ENCODE assay signal across 13 mouse cellular contexts in genomic region chr2:30629038-30629761, GRCm38 (mm10). TPM values are rescaled to one million over a fixed set of nuclear protein-coding genes. Genes with fewer than 3 reads are reported as not detected.
DNase-seq lines count a peak whose midpoint lies in the region; ATAC-seq and TF ChIP-seq lines count a peak whose summit lies in the region.
"Had no signal": no experiment of that assay in that cellular context is flagged by ENCODE, and none has a peak within 500 bp of the region (broad histone marks: within the 10 kb centered on the region; RNA-seq: fewer than 3 reads in every experiment).

No protein-coding gene starts in this region.

- H3K4me2 ChIP-seq in embryonic facial prominence, embryonic 12.5 days (replicated peaks): no peak overlapping the region
- no peak overlapping the region for H3K4me2 ChIP-seq in hindbrain, embryonic 15.5 days
- no peak overlapping the region; the same call in 1 of the 2 replicates for H3K4me2 ChIP-seq in neural tube, embryonic 14.5 days (ENCODE audit: low read depth, low read length)
- H3K4me2 ChIP-seq: heart, embryonic 11.5 days had no signal

- DNase-seq in layer of hippocampus, adult 2 months (ENCODE audit: low spot score in 2 of 2): no peak
- no peak for DNase-seq in layer of hippocampus, adult 8-10 months (ENCODE audit: low spot score in 2 of 2)
- DNase-seq in left cerebral cortex, adult 11 months (ENCODE audit: low spot score): no peak
- no peak for DNase-seq in gastrocnemius, adult 2 months
- DNase-seq: cerebellum, postnatal 10 days; kidney, adult 18-20 months; right cerebral cortex, postnatal 25 days had no signal

- no peak for TF ChIP-seq CTCF in layer of hippocampus, adult 2 months (conservative IDR thresholded peaks at IDR 0.05)
- TF ChIP-seq CTCF in gastrocnemius, adult 2 months (IDR thresholded peaks at IDR 0.05): no peak

- H3K36me3 ChIP-seq in embryonic facial prominence, embryonic 12.5 days: no peaks in the 10 kb centered on the region
- H3K36me3 ChIP-seq in hindbrain, embryonic 15.5 days: no peaks in the 10 kb centered on the region
- no peaks in the 10 kb centered on the region for H3K36me3 ChIP-seq in neural tube, embryonic 14.5 days (ENCODE audit: control insufficient read depth, insufficient read depth, low read length)

- WGBS in embryonic facial prominence, embryonic 12.5 days: 58% methylated on average over 14 of the region's 14 CpGs
- WGBS in hindbrain, embryonic 15.5 days: 38% methylated on average over 14 of the region's 14 CpGs
- WGBS in neural tube, embryonic 14.5 days: 32% methylated on average over 14 of the region's 14 CpGs

- H3K9ac ChIP-seq in embryonic facial prominence, embryonic 12.5 days: no peak overlapping the region
- no peak overlapping the region for H3K9ac ChIP-seq in hindbrain, embryonic 15.5 days
- H3K9ac ChIP-seq in neural tube, embryonic 14.5 days (replicated peaks; ENCODE audit: low read depth, low read length): 0 out of 2 replicates have a peak overlapping the region, but pooled peaks have one; percentile 16

- no peaks in the 10 kb centered on the region for H3K27me3 ChIP-seq in embryonic facial prominence, embryonic 12.5 days
- no peaks in the 10 kb centered on the region for H3K27me3 ChIP-seq in hindbrain, embryonic 15.5 days
- no peaks in the 10 kb centered on the region for H3K27me3 ChIP-seq in neural tube, embryonic 14.5 days (ENCODE audit: control insufficient read depth, insufficient read depth, low read length)

- H3K9me3 ChIP-seq in embryonic facial prominence, embryonic 12.5 days: no peaks in the 10 kb centered on the region
- H3K9me3 ChIP-seq in hindbrain, embryonic 15.5 days: no peaks in the 10 kb centered on the region
- H3K9me3 ChIP-seq in neural tube, embryonic 14.5 days (ENCODE audit: control insufficient read depth, low read length): no peaks in the 10 kb centered on the region

- no peaks in the 10 kb centered on the region; the same call in 1 of the 2 replicates for H3K4me1 ChIP-seq in embryonic facial prominence, embryonic 12.5 days
- peaks cover 26% of the 10 kb centered on the region for H3K4me1 ChIP-seq in hindbrain, embryonic 15.5 days (replicated peaks)
- peaks cover 17% of the 10 kb centered on the region; the same call in 1 of the 2 replicates for H3K4me1 ChIP-seq in neural tube, embryonic 14.5 days (ENCODE audit: control insufficient read depth, insufficient read depth, low read length)

- peak overlapping the region; percentile 47 for H3K27ac ChIP-seq in layer of hippocampus, adult 2 months
- peak overlapping the region; percentile 12; the same call in 1 of the 2 replicates for H3K27ac ChIP-seq in embryonic facial prominence, embryonic 12.5 days
- peak overlapping the region; percentile 89 for H3K27ac ChIP-seq in hindbrain, embryonic 15.5 days (replicated peaks)
- H3K27ac ChIP-seq in neural tube, embryonic 14.5 days (ENCODE audit: low read depth, low read length): peak overlapping the region; percentile 88
- H3K27ac ChIP-seq in gastrocnemius, adult 2 months: no peak overlapping the region

- no peak for ATAC-seq in embryonic facial prominence, embryonic 12.5 days (ENCODE audit: insufficient number of reproducible peaks, insufficient read depth, low FRiP score, low TSS enrichment)
- ATAC-seq in hindbrain, embryonic 15.5 days (ENCODE audit: low FRiP score, low read depth): peak; percentile 57
- peak; percentile 73 for ATAC-seq in neural tube, embryonic 14.5 days (ENCODE audit: low read depth)
- no peak for ATAC-seq in activated CD4-positive, CD25-positive, alpha-beta regulatory T cell, adult 4 months

- intact Hi-C loops in gastrocnemius, adult 2 months (cut with DNase I): no loop called here

- H3K4me3 ChIP-seq in layer of hippocampus, adult 2 months: no peak overlapping the region
- H3K4me3 ChIP-seq in embryonic facial prominence, embryonic 12.5 days: no peak overlapping the region
- H3K4me3 ChIP-seq in hindbrain, embryonic 15.5 days: no peak overlapping the region
- no peak overlapping the region for H3K4me3 ChIP-seq in neural tube, embryonic 14.5 days (ENCODE audit: low read depth, low read length)
- H3K4me3 ChIP-seq in gastrocnemius, adult 2 months: no peak overlapping the region
- H3K4me3 ChIP-seq: myocyte had no signal

RNA-seq across cellular contexts. Expression of gene Cstad, which starts 34.4 kb away (rescaled TPM):
- 10 to 100 TPM in 1 of 2 experiments, 1 to 10 TPM in 1; 7.8 to 11.3 TPM for total RNA-seq in layer of hippocampus, adult 2 months (2021)
- total RNA-seq in layer of hippocampus, adult 8-10 months (2022): 10 to 100 TPM in 1 of 4 experiments, 1 to 10 TPM in 3; 3.4 to 11.0 (median 7.0) TPM
- polyA plus RNA-seq in embryonic facial prominence, embryonic 12.5 days (2016; fragmentation: Nextera tagmentation; extraction: Ambion mirVana): 0.57 and 1.4 TPM in 2 replicates
- 0.51 and 0.94 TPM in 2 replicates for polyA plus RNA-seq in hindbrain, embryonic 15.5 days (2015; fragmentation: Nextera tagmentation; extraction: Ambion mirVana)
- 1.2 and 1.3 TPM in 2 replicates for polyA plus RNA-seq in neural tube, embryonic 14.5 days (2014; fragmentation: Nextera tagmentation; extraction: Ambion mirVana)
- polyA plus RNA-seq in activated CD4-positive, CD25-positive, alpha-beta regulatory T cell, adult 4 months (2017; shearing (Covaris generic)): 1 to 10 TPM; 1.2 to 2.0 TPM
- 1 to 10 TPM in 1 of 2 experiments, under 1 TPM in 1; 0.47 to 1.8 TPM for total RNA-seq in gastrocnemius, adult 2 months (2021)

Comparison
In these comparisons a context has a peak if more than half of its experiments do, and no peak if none do; other contexts are left out.
1. ATAC-seq: peak in hindbrain, embryonic 15.5 days (single experiment) and neural tube, embryonic 14.5 days (single experiment); none in embryonic facial prominence, embryonic 12.5 days (single experiment) and activated CD4-positive, CD25-positive, alpha-beta regulatory T cell, adult 4 months (single experiment).